Mouse (Mus musculus): Measurements from ENCODE around the gene Enc1.

GRCm38 (mm10) chr13:97224341-97224982, 16.4 kb upstream of the Enc1 start:
- TF ChIP-seq CTCF (IDR thresholded peaks at IDR 0.05; ENCODE audit: control insufficient read depth, insufficient read depth, insufficient replicate concordance, low read depth, low read length) (no peak), POLR2A (IDR thresholded peaks at IDR 0.05; ENCODE audit: control insufficient read depth, low read depth, low read length) (no peak)

Data from testis, adult 2 months (tissue).